In genomic region chr1:135019087-135019774, GRCm38 (mm10) we compare ENCODE assay signal across 7 mouse cellular contexts. TPM values are rescaled to one million over a fixed set of nuclear protein-coding genes. Genes with fewer than 3 reads are reported as not detected.
DNase-seq lines count a peak whose midpoint lies in the region; ATAC-seq lines count a peak whose summit lies in the region.

No protein-coding gene starts in this region.

- no peaks in the 10 kb centered on the region for H3K9me3 ChIP-seq in midbrain, embryonic 15.5 days

- peak; percentile 30 to 51 for DNase-seq in layer of hippocampus, adult 18-20 months (ENCODE audit: low spot score in 2 of 2)
- DNase-seq in layer of hippocampus, adult 8-10 months (ENCODE audit: low spot score in 2 of 2): no peak
- peak; percentile 49 for DNase-seq in MN1 (ENCODE audit: low spot score)
- no peak for DNase-seq in frontal cortex, postnatal 14 days (ENCODE audit: low spot score in 2 of 2)
- no peak for DNase-seq in heart, adult 11 months

- peak; percentile 64 for ATAC-seq in common myeloid progenitor, adult 5-6 weeks (replicated peaks; ENCODE audit: low read depth, poor library complexity, severe bottlenecking)
- peak; percentile 77 for ATAC-seq in midbrain, embryonic 15.5 days (replicated peaks)

- 0 out of 2 replicates have a peak overlapping the region, but pooled peaks have one; percentile 2 for H3K4me2 ChIP-seq in midbrain, embryonic 15.5 days

- peaks cover 29% of the 10 kb centered on the region for H3K4me1 ChIP-seq in midbrain, embryonic 15.5 days

- H3K36me3 ChIP-seq in midbrain, embryonic 15.5 days (replicated peaks): no peaks in the 10 kb centered on the region

- WGBS in midbrain, embryonic 15.5 days: 20% methylated on average over 13 of the region's 13 CpGs

- H3K27me3 ChIP-seq in midbrain, embryonic 15.5 days (replicated peaks): no peaks in the 10 kb centered on the region

- no peak overlapping the region for H3K4me3 ChIP-seq in midbrain, embryonic 15.5 days

- 0 out of 2 replicates have a peak overlapping the region, but pooled peaks have one; percentile 8 for H3K27ac ChIP-seq in midbrain, embryonic 15.5 days

- no peak overlapping the region for H3K9ac ChIP-seq in midbrain, embryonic 15.5 days

RNA-seq across cellular contexts. Expression of gene Ube2t, which starts 56.9 kb away (rescaled TPM):
- 1 to 10 TPM; 1.1 to 2.2 TPM for total RNA-seq in layer of hippocampus, adult 18-20 months (2021)
- 1 to 10 TPM in 3 of 4 experiments, under 1 TPM in 1; 0.99 to 3.1 (median 2.0) TPM for total RNA-seq in layer of hippocampus, adult 8-10 months (2022)
- 21.7 and 23.0 TPM in 2 replicates for total RNA-seq in common myeloid progenitor, adult 5-6 weeks (2017)
- polyA plus RNA-seq in midbrain, embryonic 15.5 days (2015; fragmentation: Nextera tagmentation; extraction: Ambion mirVana): 10.4 and 11.9 TPM in 2 replicates

Comparison
In these comparisons a context has a peak if more than half of its experiments do, and no peak if none do; other contexts are left out.
1. DNase-seq: peak in layer of hippocampus, adult 18-20 months (2 of 2) and MN1 (single experiment); none in layer of hippocampus, adult 8-10 months (0 of 2), frontal cortex, postnatal 14 days (0 of 2) and heart, adult 11 months (single experiment).